Mouse (Mus musculus): ENCODE measurements around the gene B4galt7. TPM values are rescaled to one million over a fixed set of nuclear protein-coding genes. Genes with fewer than 3 reads are reported as not detected.

The B4galt7 gene
- 31.0 and 33.7 TPM in 2 replicates for polyA plus RNA-seq (2012)

DNA sequence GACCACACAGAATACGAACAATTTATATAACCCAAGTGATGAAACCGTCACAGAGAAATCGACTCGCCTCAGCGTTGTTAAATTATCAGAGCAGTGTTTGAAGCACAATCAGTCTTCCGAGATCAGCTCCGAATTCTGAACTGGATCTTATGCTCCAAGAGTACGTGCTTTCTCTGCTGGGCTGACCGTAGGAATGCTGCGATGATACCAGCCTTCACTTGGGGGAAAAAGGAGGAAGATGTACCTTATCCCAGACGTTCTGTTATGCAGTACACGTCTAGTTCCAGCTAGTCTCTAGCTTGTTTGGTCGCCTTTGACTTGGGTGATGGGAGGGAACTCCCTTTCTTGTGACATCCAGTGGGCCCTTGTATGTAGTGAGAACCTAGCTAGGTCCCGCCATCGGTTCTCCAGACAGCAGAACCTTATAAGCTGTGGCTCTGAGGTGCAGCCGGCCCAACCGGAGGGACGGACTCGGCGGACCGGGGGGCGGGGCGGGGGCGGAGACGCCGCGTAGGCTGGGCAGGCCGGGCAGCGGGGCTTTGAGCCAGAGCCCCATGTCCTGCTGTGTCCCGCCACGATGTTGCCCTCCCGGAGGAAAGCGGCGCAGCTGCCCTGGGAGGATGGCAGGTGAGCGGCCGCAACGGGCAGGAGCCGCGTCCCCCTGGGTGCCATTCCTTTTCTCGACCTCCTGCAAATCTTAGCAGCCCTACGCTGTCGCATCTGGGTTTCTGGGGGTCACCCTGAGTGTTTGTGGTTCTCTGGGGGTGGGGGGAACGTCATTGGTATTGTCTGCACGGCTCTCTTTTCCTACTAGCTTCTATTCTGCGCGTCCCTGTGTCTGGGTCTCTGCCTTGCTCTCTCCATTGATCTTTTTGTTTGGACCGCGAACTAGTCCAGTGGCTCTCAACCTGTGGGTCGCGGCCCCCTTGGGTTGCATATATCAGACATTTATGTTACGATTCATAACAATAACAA is at the start of gene B4galt7:
TSS of gene B4galt7 (plus strand) at position 331 of the 975 bp plus-strand sequence.

GRCm38 (mm10) chr13:55571027-55571751 is 28.5 kb upstream of the B4galt7 start, which contains the start of gene Fam193b:
Fam193b (minus strand) TSS chr13:55571120.

GRCm38 (mm10) chr13:55573432-55573831 is 26.3 kb upstream of the B4galt7 start, which contains the start of gene Tmed9:
Tmed9 (plus strand) TSS chr13:55573732.

DNA sequence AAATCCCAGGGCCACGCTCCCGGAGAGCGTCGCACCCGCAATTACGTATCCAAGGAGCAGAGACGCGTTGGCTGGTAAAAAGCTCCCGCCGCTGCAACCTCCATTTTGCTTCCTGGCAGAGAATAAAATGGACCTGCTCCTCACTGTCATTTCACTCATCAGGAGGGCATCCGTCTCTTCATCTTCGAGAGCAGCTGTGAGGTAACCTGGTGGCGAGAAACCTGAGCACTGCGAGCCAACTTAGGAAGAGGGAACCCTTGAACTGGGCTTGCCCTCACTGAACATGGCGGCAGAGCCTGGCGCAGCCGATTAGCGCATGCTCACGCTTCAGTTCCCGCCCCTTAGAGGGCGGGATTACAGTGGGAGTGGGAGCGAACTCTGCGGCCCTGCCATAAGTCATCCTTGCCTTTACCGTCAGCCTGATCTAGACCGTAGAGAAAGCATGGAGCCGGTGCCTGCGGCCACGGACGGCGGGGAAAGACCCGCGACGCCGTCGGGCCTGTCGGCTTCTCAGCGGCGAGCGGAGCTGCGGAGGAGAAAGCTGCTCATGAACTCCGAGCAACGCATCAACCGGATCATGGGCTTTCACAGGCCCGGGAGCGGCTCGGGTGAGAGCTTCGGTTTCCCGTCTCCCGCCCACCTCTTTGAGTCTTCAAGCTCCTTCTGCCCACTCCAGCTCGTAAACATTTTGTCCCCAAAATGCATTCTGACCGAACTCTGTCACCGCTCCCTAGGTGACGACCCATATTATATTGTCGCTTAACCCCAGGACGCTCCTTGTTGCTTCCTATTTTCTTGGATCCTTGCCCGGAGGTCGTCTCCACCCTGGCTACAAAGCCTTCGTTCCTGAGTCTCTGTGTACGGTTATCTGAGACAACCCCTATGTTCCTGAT is 23.2 kb downstream of the B4galt7 start, which contains the start of gene Caml:
TSS of gene Caml (plus strand) at position 357 of the 893 bp plus-strand sequence.

DNA sequence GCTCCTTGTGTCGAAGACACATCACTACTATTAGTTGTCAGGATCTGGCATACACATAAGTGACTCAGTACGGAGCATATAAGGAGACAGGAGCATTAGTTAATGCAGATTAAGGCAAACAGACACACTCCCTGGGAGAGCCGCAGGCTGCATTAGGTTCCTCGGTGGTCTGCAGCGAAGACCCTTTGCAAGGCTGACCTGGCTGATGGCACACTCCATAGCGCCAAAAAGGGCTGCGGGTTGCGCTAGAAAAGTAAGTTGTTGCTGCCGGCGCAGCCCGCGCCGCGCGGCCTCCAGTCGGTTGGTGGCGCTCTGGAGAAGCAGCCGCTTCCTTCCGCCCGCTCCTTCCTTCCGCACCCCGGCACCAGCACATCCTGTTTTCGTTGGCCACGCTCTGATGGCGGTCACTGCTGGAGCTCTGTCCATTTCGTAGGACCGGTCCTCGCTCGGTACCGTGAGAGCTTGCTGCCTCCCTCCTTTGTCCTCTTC is 35.0 kb downstream of the B4galt7 start, which contains the start of gene Ddx46:
TSS of gene Ddx46 (plus strand) at position 389 of the 489 bp plus-strand sequence.

Other genes starting within 250 kb of the B4galt7 start
- 128 and 133 TPM in 2 replicates for gene Lman2, start 237.1 kb upstream of the B4galt7 start, polyA plus RNA-seq (2012)
- 18.1 and 18.7 TPM in 2 replicates for gene Rgs14, start 230.2 kb upstream of the B4galt7 start, polyA plus RNA-seq (2012)
- 0.29 and 0.36 TPM in 2 replicates for gene Slc34a1, start 201.7 kb upstream of the B4galt7 start, polyA plus RNA-seq (2012)
- gene Pfn3, start 184.7 kb upstream of the B4galt7 start, polyA plus RNA-seq (2012), result not detected in 2 replicates
- gene F12, start 173.1 kb upstream of the B4galt7 start, polyA plus RNA-seq (2012), result 0.49 TPM in 1 of 2 replicates, not detected in the other
- gene Grk6, start 154.8 kb upstream of the B4galt7 start, polyA plus RNA-seq (2012), result 84.4 and 86.7 TPM in 2 replicates
- gene Prr7, start 135.6 kb upstream of the B4galt7 start, polyA plus RNA-seq (2012), result 17.3 and 18.6 TPM in 2 replicates
- gene Dbn1, start 111.8 kb upstream of the B4galt7 start, polyA plus RNA-seq (2012), result 6.1 and 8.7 TPM in 2 replicates
- 79.3 and 93.6 TPM in 2 replicates for gene Pdlim7, start 86.2 kb upstream of the B4galt7 start, polyA plus RNA-seq (2012)
- 193 and 354 TPM in 2 replicates for gene Dok3, start 70.6 kb upstream of the B4galt7 start, polyA plus RNA-seq (2012)
- gene Ddx41, start 63.2 kb upstream of the B4galt7 start, polyA plus RNA-seq (2012), result 108 and 132 TPM in 2 replicates
- 99.9 and 120 TPM in 2 replicates for gene Fam193b, start 28.8 kb upstream of the B4galt7 start, polyA plus RNA-seq (2012)
- gene Tmed9, start 26.2 kb upstream of the B4galt7 start, polyA plus RNA-seq (2012), result 247 and 261 TPM in 2 replicates
- gene Caml, start 23.1 kb downstream of the B4galt7 start, polyA plus RNA-seq (2012), result 56.9 and 76.9 TPM in 2 replicates
- gene Ddx46, start 35.1 kb downstream of the B4galt7 start, polyA plus RNA-seq (2012), result 21.0 and 37.2 TPM in 2 replicates
- 19.1 and 19.5 TPM in 2 replicates for gene B230219D22Rik, start 93.2 kb downstream of the B4galt7 start, polyA plus RNA-seq (2012)
- gene Txndc15, start 114.8 kb downstream of the B4galt7 start, polyA plus RNA-seq (2012), result 26.2 and 27.5 TPM in 2 replicates
- gene Pcbd2, start 127.5 kb downstream of the B4galt7 start, polyA plus RNA-seq (2012), result 57.3 and 57.7 TPM in 2 replicates
- not detected in 2 replicates for gene Catsper3, start 184.7 kb downstream of the B4galt7 start, polyA plus RNA-seq (2012)
- 0.09 TPM in 1 of 2 replicates, not detected in the other for gene Pitx1, start 236.3 kb downstream of the B4galt7 start, polyA plus RNA-seq (2012)